Mouse (Mus musculus): ENCODE results near the gene Ccr9.

DNA sequence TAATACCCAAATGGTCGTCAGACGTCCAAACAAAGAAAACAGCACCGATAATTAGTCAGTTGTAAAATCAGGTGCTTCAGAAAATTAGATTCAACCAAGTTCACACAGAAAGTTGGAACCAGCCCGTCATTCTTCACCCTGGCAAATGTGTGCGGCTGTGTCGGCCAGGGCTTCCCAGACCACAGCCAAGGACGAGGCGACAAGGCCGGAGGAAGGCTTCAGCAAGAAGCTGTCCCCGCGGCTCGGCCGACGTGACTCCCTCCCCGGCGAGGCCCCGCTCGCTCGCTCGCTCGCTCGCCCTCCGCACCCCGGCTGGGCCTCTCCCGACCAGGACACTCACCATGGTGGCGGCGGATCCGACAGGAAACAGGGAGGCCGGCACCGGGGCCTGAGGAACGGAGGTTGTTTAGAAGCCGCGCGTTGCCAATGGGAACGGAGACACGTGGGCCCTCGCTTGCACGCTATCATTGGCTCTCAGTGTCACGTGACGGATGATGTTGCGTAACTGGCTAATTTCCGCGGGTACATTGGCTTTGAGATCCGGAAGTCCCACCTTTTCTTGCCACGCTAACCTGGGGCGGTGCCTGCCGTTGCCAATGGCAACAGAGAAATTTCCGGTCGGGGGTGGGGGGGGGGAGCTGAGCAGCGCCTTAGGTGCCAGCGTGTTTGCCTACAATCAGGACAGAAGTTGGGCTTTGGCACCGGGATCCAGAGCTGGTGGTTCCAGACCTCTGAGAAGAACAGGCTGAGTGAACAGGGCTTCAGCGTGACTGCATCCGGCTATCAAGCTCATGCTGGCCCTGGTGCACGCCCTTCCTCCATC, 39.2 kb downstream of the Ccr9 start, which contains the start of gene Lztfl1:
- TF ChIP-seq POLR2A (IDR thresholded peaks at IDR 0.05; ENCODE audit: low read depth, low read length) (peak; percentile 65), E2F4 (IDR thresholded peaks at IDR 0.05; ENCODE audit: insufficient replicate concordance, low read depth, low read length) (no peak), GABPA (IDR thresholded peaks at IDR 0.05; ENCODE audit: insufficient replicate concordance, low read depth, low read length) (no peak; the same call in 1 of the 2 replicates), SMC3 (IDR thresholded peaks at IDR 0.05; ENCODE audit: low read depth, low read length) (no peak), BHLHE40 (IDR thresholded peaks at IDR 0.05; ENCODE audit: low read depth, low read length) (peak; percentile 59; the same call in 1 of the 2 replicates), CTCF (conservative IDR thresholded peaks at IDR 0.05 in 1 of 2, IDR thresholded peaks at IDR 0.05 in 1 of 2; ENCODE audit: low read depth in 2 of 2, low read length in 2 of 2) (no peak), EP300 (IDR thresholded peaks at IDR 0.05; ENCODE audit: low read length) (no peak), POLR2AphosphoS2 (IDR thresholded peaks at IDR 0.05; ENCODE audit: low read depth, low read length) (no peak), MAFK (IDR thresholded peaks at IDR 0.05; ENCODE audit: insufficient replicate concordance, low read length) (no peak), RAD21 (IDR thresholded peaks at IDR 0.05; ENCODE audit: low read depth, low read length) (no peak), USF1 (IDR thresholded peaks at IDR 0.05; ENCODE audit: low read depth, low read length) (peak; percentile 99), CHD2 (IDR thresholded peaks at IDR 0.05; ENCODE audit: low read length) (no peak; the same call in 1 of the 2 replicates), SIN3A (IDR thresholded peaks at IDR 0.05; ENCODE audit: low read length) (peak; percentile 100), MAZ (IDR thresholded peaks at IDR 0.05; ENCODE audit: low read depth, low read length) (peak; percentile 84)
